Mouse (Mus musculus) heart, embryonic 11.5 days (tissue): ENCODE data around the gene Cirbp. TPM values are rescaled to one million over a fixed set of nuclear protein-coding genes. Genes with fewer than 3 reads are reported as not detected.
A peak's percentile ranks its signal among the peaks of the same experiment; 100 is the strongest.

Experiments
- ATAC-seq: fragments of 200-750 bp; cut with Nextera tagmentation; replicated peaks from 2 replicates; pipeline ENCODE4 v1.8.0; 2017; ENCODE audit warnings: moderate library complexity; ENCODE audit not compliant: insufficient number of reproducible peaks, low FRiP score, low TSS enrichment
- H3K27ac ChIP-seq: fragments of 300-500 bp; sonication (generic); 2 replicates; pipeline ENCODE4 v1.5.1; 2014; ENCODE audit warnings: mild to moderate bottlenecking, low read depth, low read length
- H3K27me3 ChIP-seq: fragments of 300-500 bp; sonication (generic); 2 replicates; pipeline ENCODE4 v1.6.1; 2014; ENCODE audit warnings: mild to moderate bottlenecking, low read length, mixed read lengths; ENCODE audit not compliant: control insufficient read depth, insufficient read depth
- H3K36me3 ChIP-seq: fragments of 300-500 bp; sonication (generic); 2 replicates; pipeline ENCODE4 v1.6.1; 2014; ENCODE audit warnings: mild to moderate bottlenecking, low read length, moderate library complexity, mixed read lengths; ENCODE audit not compliant: control insufficient read depth, insufficient read depth
- H3K4me1 ChIP-seq: fragments of 300-500 bp; sonication (generic); 2 replicates; pipeline ENCODE4 v1.6.1; 2014; ENCODE audit warnings: low read length; ENCODE audit not compliant: control insufficient read depth, insufficient read depth
- H3K4me2 ChIP-seq: fragments of 300-500 bp; sonication (generic); 2 replicates; pipeline ENCODE4 v1.6.1; 2014; ENCODE audit warnings: mild to moderate bottlenecking, moderate library complexity
- H3K4me3 ChIP-seq: fragments of 300-500 bp; sonication (generic); 2 replicates; pipeline ENCODE4 v1.5.1; 2014; ENCODE audit warnings: low read depth, low read length
- H3K9ac ChIP-seq: fragments of 300-500 bp; sonication (generic); 2 replicates; pipeline ENCODE4 v1.6.1; 2014; ENCODE audit warnings: mild to moderate bottlenecking, low read depth, low read length, moderate library complexity
- H3K9me3 ChIP-seq: fragments of 300-500 bp; sonication (generic); replicated peaks from 2 replicates; pipeline ENCODE4 v1.6.1; 2016; ENCODE audit warnings: low read length; ENCODE audit not compliant: control insufficient read depth
- WGBS: fragments of 180-500 bp; shearing (Covaris S2); extraction: QIAGEN DNeasy Blood & Tissue Kit; methylation state at CpG from one replicate; pipeline ENCODE4 v1.1.7; 2014; ENCODE audit not compliant: insufficient replicate concordance; 5-methylcytosine and 5-hydroxymethylcytosine counted together
- polyA plus RNA-seq: library from polyadenylated mRNA; unstranded; fragments of >200 nt; fragmentation: Nextera tagmentation; extraction: Ambion mirVana; gene quantifications from 2 replicates; pipeline ENCODE4 v1.2.1, GENCODE M21; 2014

The Cirbp gene
- polyA plus RNA-seq, 1 experiment from 2014 or later, result 49.1 TPM

- Histone ChIP-seq H3K9me3 (no peaks in the 10 kb centered on the region), H3K4me1 (peaks cover 39% of the 10 kb centered on the region), H3K36me3 (peaks cover 6% of the 10 kb centered on the region; the same call in 1 of the 2 replicates), H3K9ac (no peak overlapping the region), H3K27me3 (peaks cover 32% of the 10 kb centered on the region), H3K4me3 (no peak overlapping the region), H3K4me2 (no peak overlapping the region), H3K27ac (no peak overlapping the region)
- 85% methylated on average over 1 of the region's 1 CpGs for WGBS
- no peak for ATAC-seq
Measured at GRCm38 (mm10) chr10:80135641-80136040, 30.1 kb upstream of the Cirbp start.

- H3K36me3 ChIP-seq, result 0 out of 2 replicates have a peak, but pooled peaks cover 2% of the 10 kb centered on the region
- H3K4me1 ChIP-seq, result peaks cover 32% of the 10 kb centered on the region
- no peak overlapping the region for H3K27ac ChIP-seq
- peaks cover 32% of the 10 kb centered on the region for H3K27me3 ChIP-seq
- WGBS, result 16% methylated on average over 44 of the region's 49 CpGs
- peak overlapping the region; percentile 97 for H3K4me2 ChIP-seq
- ATAC-seq, result no peak
- H3K9me3 ChIP-seq, result no peaks in the 10 kb centered on the region
- 0 out of 2 replicates have a peak overlapping the region, but pooled peaks have one; percentile 22 for H3K9ac ChIP-seq
- peak overlapping the region; percentile 65 for H3K4me3 ChIP-seq
Measured at GRCm38 (mm10) chr10:80136179-80136951, 29.4 kb upstream of the Cirbp start.

- WGBS, result 7% methylated on average over 27 of the region's 29 CpGs
- Histone ChIP-seq H3K9ac (peak overlapping the region; percentile 2; the same call in 1 of the 2 replicates), H3K27ac (no peak overlapping the region), H3K4me3 (peak overlapping the region; percentile 65), H3K9me3 (no peaks in the 10 kb centered on the region), H3K36me3 (no peaks in the 10 kb centered on the region), H3K4me1 (peaks cover 26% of the 10 kb centered on the region), H3K27me3 (peaks cover 30% of the 10 kb centered on the region), H3K4me2 (peak overlapping the region; percentile 97)
- no peak for ATAC-seq
Measured at GRCm38 (mm10) chr10:80136952-80137625, 28.7 kb upstream of the Cirbp start.

- peak overlapping the region; percentile 79 for H3K9ac ChIP-seq
- H3K27me3 ChIP-seq, result peaks cover 27% of the 10 kb centered on the region
- ATAC-seq, result no peak
- WGBS, result 7% methylated on average over 27 of the region's 33 CpGs
- H3K27ac ChIP-seq, result no peak overlapping the region
- no peaks in the 10 kb centered on the region for H3K36me3 ChIP-seq
- peaks cover 28% of the 10 kb centered on the region for H3K4me1 ChIP-seq
- peak overlapping the region; percentile 65 for H3K4me3 ChIP-seq
- H3K9me3 ChIP-seq, result no peaks in the 10 kb centered on the region
- peak overlapping the region; percentile 97 for H3K4me2 ChIP-seq
Measured at GRCm38 (mm10) chr10:80137626-80138552, 27.9 kb upstream of the Cirbp start.

GRCm38 (mm10) chr10:80138553-80139438 is 27.0 kb upstream of the Cirbp start, which contains the start of gene Atp5d:
Gene Atp5d (plus strand): TSS chr10:80138632.
- no peak within 1 kb of the TSS for H3K27ac ChIP-seq
- whole genome bisulfite sequencing, result under 1% methylated on average over 79 of the region's 94 CpGs
- no peak; the same call in 1 of the 2 replicates for ATAC-seq
- no peaks in the 10 kb centered on the region for H3K9me3 ChIP-seq
- peak within 1 kb of the TSS; percentile 97 for H3K4me2 ChIP-seq
- H3K4me1 ChIP-seq, result peaks cover 28% of the 10 kb centered on the region
- peaks cover under 1% of the 10 kb centered on the region; the same call in 1 of the 2 replicates for H3K36me3 ChIP-seq
- H3K9ac ChIP-seq, result peak within 1 kb of the TSS; percentile 79
- peak within 1 kb of the TSS; percentile 65 for H3K4me3 ChIP-seq
- H3K27me3 ChIP-seq, result peaks cover 27% of the 10 kb centered on the region

GRCm38 (mm10) chr10:80139439-80139775 is 26.4 kb upstream of the Cirbp start:
- Histone ChIP-seq H3K9me3 (no peaks in the 10 kb centered on the region), H3K9ac (peak overlapping the region; percentile 79), H3K27ac (no peak overlapping the region), H3K4me3 (peak overlapping the region; percentile 65), H3K36me3 (peaks cover 6% of the 10 kb centered on the region), H3K27me3 (peaks cover 27% of the 10 kb centered on the region), H3K4me2 (peak overlapping the region; percentile 97), H3K4me1 (peaks cover 30% of the 10 kb centered on the region)
- WGBS, result 2% methylated on average over 10 of the region's 10 CpGs
- ATAC-seq, result no peak

- H3K9me3 ChIP-seq, result no peaks in the 10 kb centered on the region
- H3K4me1 ChIP-seq, result peaks cover 33% of the 10 kb centered on the region
- ATAC-seq, result no peak
- no peak overlapping the region for H3K27ac ChIP-seq
- H3K9ac ChIP-seq, result no peak overlapping the region
- H3K36me3 ChIP-seq, result peaks cover 13% of the 10 kb centered on the region
- H3K27me3 ChIP-seq, result peaks cover 25% of the 10 kb centered on the region
- peak overlapping the region; percentile 94; the same call in 1 of the 2 replicates for H3K4me2 ChIP-seq
- WGBS, result 71% methylated on average over 11 of the region's 11 CpGs
- H3K4me3 ChIP-seq, result no peak overlapping the region
Measured at GRCm38 (mm10) chr10:80139975-80140665, 25.7 kb upstream of the Cirbp start.
